Mouse (Mus musculus) heart, postnatal 10 days (tissue): Measurements from ENCODE around the gene Ndst4. TPM values are rescaled to one million over a fixed set of nuclear protein-coding genes. Genes with fewer than 3 reads are reported as not detected.
A peak's percentile ranks its signal among the peaks of the same experiment; 100 is the strongest.

Source experiments
- DNase-seq, 2 experiments: peaks; one replicate each; pipeline ENCODE4 v3.0.0; 2021
- intact Hi-C: fragments of 180-260 bp; cut with DNase I; formaldehyde crosslinking; loops from one replicate; pipeline ENCODE4 v1.15.1; 2025
- total RNA-seq, 2 experiments: library from RNA; stranded (reverse); gene quantifications; 2 replicates each; pipeline ENCODE4 v1.2.3; 2021

The Ndst4 gene
- total RNA-seq: not detected

GRCm38 (mm10) chr3:125403601-125404396, at the start of gene Ndst4:
Gene Ndst4, plus strand, starts transcription at chr3:125404076.
- intact Hi-C loops: no loop called here
- peak in 1 of 2 experiments; percentile 3 for DNase-seq

- intact Hi-C loops: no loop called here
- no peak for DNase-seq
These were observed 6.4 kb upstream of the Ndst4 start for GRCm38 (mm10) chr3:125397443-125397842.

DNA sequence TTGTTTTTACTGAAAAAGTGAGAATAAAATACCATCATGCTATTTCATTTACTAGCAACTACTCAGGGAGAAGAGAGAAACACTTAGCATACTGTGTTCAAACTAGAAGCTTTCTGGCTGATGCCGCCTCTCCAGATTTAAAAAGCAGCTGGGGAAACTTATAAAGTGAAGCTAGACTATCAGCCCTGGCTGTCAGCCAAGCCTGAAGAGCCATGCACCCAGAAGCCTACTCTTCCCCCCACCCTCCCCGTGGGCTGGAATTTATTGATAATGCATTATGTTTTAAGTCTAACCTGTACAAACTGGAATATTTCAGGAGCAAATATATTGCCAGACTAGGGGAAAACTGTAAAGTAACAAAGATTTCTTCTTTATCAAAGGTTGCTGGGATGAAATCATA, 2.6 kb downstream of the Ndst4 start:
- DNase-seq: no peak
- intact Hi-C loops: no loop called here

- no peak for DNase-seq
- intact Hi-C loops: no loop called here
These were observed 3.1 kb downstream of the Ndst4 start for GRCm38 (mm10) chr3:125406991-125407390.

- intact Hi-C loops: no loop called here
- DNase-seq: no peak
These were observed 63.2 kb downstream of the Ndst4 start for GRCm38 (mm10) chr3:125466894-125467652.

GRCm38 (mm10) chr3:125510102-125510501, 106.2 kb downstream of the Ndst4 start:
- intact Hi-C loops: no loop called here
- DNase-seq: no peak

DNA sequence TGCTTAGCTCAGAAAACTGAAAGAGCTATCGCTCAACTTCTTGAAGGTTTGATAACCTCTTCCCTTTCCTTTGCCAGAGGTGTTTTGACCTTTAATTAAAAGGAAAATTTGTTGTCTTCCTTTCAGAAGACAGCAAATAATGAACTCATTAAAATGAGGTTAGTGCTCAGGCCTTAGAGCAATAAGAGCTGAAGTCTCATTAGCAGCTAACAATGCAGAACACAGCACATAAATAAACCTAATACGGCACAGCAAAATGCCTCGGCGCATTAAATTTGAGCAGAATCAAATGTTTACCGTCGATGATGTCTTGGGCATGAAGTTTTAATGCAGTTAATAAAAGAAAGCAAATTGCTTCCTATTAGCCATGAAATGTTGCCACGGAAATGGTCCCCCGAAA, 129.5 kb downstream of the Ndst4 start:
- intact Hi-C loops: no loop called here
- DNase-seq: no peak

DNA sequence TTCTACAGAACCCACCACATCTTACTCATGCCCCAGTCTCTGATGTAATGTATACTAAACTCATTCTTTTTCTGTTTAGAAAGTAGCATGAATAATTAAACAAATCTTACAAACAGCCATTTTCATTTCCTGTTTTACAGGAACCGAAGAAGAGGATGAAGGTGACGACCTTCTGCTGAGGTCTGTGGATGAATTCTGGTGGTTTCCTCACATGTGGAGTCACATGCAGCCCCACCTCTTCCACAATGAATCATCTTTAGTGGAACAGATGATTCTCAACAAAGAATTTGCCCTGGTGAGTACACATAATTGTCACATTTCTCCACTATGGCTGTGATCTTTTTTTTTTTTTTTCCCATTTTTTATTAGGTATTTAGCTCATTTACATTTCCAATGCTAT, 166.7 kb downstream of the Ndst4 start:
- intact Hi-C loops: no loop called here
- no peak for DNase-seq

DNA sequence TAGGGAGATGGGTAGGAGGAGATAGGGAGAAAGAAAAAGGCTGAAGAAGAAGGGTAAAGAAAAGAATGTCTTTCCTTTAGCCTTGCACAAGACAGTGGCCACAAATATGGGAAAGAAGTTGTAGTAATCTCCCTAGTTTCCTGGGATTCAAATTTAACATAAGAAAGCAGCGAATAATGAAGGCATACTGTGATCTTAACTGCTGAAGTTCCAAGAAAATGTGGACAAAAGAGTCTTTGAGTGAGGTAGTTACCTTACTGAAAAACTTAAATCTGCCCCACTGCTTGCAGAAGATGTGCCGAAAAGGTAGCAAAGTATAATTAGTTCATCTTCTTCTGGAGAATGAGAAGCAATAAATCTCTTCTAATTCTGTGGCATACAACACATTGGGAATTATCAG, 228.4 kb downstream of the Ndst4 start:
- DNase-seq: no peak
- intact Hi-C loops: no loop called here

GRCm38 (mm10) chr3:125655009-125655635, 251.2 kb downstream of the Ndst4 start:
- intact Hi-C loops: no loop called here
- DNase-seq: no peak

DNA sequence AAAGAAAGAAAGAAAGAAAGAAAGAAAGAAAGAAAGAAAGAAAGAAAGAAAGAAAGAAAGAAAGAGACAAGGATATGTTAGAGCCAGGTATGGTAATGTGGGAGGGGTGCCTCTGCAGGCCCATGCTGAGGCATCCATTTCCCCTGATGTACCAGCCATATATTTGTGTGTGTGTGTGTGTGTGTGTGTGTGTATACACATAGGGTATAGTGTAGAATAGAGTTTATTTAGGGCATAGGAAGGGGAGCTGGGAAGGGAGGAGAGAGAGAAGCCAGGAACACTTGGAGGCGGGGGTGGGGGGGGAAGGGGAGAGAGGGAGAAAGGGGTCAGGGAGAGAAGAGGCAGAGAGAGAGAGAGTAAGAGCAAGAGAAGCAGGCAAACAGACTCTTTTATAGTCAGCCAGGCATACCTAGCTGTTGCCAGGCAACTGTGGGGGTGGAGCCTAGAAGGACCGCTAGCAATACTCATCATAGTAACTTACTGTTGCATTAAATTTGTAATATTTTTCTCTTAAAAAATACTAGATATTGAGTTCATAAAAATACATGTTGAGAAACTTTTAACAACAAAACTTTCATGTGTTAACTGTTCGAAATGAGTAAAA, 256.3 kb downstream of the Ndst4 start:
- DNase-seq: no peak
- intact Hi-C loops: no loop called here

DNA sequence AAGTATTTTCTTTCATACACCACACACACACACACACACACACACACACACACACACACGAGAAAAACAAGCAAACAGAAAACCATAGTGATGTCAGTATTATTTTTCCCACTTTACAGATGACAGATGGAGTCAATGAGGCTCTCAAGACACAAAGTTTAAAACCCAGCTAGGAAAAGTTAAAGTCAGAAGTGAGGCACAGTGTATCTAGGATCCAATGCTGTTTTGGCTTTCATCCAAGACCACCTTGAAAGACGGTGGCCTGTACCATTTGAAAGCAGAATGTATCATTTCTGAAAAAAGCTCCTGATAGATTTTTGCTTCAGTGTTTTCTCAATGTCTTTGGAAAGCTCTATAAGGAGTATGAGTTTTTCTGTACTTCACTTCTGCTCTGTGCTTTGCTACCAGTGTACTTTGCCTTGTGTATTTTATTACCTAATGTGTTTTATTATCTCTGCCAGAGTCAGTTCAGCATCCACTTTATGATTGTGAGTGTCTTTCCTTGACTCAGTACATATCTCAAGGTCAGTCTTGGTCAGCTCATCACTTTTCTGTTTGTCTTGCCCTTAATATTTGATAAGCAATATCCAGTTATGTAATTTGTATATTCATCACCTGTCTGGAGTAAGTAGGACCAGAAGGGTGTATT, 257.1 kb downstream of the Ndst4 start:
- intact Hi-C loops: no loop called here
- DNase-seq: no peak

DNA sequence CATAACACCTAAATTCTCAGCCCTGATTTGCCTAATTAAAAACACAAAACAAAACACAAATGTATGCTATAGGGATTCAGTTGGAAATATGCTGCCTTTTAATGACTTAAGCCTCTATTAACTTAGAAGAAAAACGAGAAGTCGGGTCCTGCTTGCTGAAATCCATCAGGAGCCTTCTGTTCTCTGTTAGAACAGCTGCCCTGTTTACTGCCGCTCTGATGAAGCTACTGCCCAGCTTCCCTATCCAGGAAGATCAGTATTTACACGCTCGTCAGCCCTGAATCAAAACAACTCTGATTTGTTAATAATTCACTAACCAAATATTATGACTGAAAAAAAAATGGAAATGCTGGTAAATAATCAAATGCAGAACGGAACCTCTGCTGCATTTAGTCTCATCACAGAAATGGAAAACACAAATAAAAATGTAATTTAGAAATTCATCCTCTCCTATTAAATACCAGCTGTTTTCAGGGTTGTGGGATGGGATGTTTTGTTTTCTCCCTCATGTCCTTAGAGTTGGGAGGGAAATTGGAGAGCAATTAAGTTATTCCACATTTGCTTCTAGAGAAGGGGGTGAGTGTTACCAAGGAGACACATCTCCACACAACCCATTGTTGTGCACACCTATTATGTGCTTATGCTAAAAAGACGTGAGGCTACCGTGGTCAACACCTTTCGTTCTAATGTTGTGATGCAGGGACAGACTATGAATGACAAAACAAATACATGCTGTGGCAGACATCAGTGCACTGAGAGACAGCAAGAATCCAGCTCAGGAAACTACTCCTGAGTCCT, 270.3 kb downstream of the Ndst4 start:
- no peak for DNase-seq
- intact Hi-C loops: no loop called here

- no peak for DNase-seq
- intact Hi-C loops: no loop called here
These were observed 271.5 kb downstream of the Ndst4 start for GRCm38 (mm10) chr3:125675211-125675896.

DNA sequence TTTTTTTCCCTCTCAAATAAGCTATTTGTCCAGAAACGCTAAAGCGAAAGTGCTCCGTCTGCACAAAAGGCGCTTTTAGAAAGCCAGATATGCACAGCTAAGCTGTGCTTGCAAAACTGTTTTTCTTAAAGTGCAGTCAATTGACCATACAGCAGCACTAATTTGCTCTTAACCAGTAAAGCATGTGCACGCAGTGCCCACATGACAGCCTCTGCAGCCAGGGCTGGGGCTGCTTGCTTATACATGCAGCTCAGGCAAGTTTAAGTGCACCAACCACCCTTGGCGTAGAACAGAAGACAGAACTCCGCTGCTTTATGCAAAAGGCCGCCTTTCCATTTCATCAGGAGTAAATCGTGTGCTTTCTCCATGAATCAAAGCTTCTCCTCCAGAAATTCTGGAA, 275.0 kb downstream of the Ndst4 start:
- intact Hi-C loops: no loop called here

DNA sequence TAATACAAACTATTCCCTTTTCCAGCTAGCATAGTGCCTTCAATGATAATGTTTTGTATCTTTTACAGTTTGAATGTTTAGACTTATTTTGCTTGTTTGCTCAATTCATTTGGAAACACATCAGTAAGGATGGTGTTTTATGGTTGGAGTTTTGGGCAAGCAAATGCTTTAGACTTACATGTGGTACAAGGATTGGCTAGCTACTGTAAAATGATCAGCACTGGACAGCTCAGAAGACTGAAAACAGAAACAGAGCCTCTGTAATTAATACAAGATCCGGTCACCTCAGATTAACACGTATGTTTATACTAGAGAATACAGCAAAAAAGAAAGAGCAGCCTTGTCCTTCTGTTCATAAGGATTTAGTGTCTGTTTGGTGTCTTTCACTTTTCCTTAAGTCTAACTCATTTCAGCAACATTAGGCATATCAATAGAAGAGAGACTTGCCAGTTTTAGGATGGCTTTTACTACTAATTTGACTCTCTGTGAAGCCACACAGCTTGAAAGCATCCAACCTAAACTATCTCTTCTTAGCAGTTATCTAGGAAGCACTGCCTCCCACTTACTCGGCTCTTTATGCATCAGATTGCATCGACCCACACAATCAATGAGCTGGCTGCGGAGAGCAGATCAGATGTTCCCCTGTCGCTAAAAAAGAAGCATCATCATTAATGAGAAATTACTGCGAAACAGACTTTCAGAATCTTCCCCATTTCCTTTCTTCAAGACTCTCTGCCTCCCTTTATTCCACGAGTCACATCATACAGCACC, 279.8 kb downstream of the Ndst4 start:
- intact Hi-C loops: no loop called here
- no peak for DNase-seq

More for the DNA sequence above, 275.0 kb downstream of the Ndst4 start:
- no peak for DNase-seq

GRCm38 (mm10) chr3:125684583-125684982, 280.7 kb downstream of the Ndst4 start:
- no peak for DNase-seq

DNA sequence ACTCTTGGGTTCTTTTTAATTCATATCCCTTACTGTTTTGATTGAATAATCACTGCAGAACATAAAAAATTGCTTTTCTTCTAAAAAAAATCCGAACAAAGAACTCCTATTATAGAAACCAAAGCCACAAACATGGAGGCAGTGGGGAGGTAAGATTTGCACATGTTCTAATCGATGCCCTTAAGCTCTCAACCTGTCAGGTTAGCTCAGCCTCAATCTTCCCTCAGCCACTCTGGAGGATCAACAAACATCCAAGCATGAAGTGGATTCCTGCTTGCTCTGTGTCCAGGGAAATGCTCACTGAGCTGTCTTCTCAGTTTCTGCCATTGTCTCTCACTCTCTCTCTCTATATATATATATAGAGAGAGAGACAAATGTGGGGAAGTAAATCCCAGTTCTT, 283.7 kb downstream of the Ndst4 start:
- intact Hi-C loops: no loop called here
- DNase-seq: no peak

More at GRCm38 (mm10) chr3:125684583-125684982, 280.7 kb downstream of the Ndst4 start:
- intact Hi-C loops: no loop called here

- no peak for DNase-seq
- intact Hi-C loops: no loop called here
These were observed 287.1 kb downstream of the Ndst4 start for GRCm38 (mm10) chr3:125690948-125691347.
